Mouse (Mus musculus) urinary bladder, postnatal 14 days (tissue): Measurements from ENCODE around the gene Ulk4.
A peak's percentile ranks its signal among the peaks of the same experiment; 100 is the strongest.

ENCODE experiments used
- DNase-seq: peaks from one replicate; pipeline ENCODE4 v3.0.0; 2021; ENCODE audit warnings: low spot score

The Ulk4 gene

DNA sequence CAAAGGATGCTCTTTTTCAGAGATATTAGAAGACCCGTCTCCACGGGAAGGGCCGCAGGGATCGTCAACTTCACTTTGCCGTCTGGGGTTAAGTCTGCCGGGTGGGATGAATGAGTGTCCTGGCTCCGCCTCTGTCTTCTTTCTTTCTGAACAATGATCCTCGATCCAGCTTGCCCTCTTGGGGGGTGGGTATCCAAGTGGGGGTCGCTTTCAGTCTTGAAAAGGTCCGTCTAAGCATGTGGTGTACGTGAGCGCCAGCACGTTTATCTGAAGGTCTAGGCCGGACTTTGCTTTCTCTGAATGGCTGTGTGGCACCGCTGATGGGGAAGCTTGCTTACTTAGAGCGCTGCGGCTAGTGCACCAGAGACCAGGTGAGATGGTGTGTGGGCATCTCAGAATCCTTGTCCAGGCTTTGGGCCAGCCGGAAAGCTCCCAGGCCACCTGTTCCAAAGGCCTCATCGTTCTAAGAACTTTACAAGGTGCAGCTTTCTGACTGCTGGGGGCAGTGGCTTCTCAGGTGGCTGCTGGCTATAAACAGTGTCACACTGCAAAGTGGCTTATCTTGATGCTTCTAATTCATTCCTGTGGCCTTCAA is 23.1 kb upstream of the Ulk4 start:
- no peak for DNase-seq

DNA sequence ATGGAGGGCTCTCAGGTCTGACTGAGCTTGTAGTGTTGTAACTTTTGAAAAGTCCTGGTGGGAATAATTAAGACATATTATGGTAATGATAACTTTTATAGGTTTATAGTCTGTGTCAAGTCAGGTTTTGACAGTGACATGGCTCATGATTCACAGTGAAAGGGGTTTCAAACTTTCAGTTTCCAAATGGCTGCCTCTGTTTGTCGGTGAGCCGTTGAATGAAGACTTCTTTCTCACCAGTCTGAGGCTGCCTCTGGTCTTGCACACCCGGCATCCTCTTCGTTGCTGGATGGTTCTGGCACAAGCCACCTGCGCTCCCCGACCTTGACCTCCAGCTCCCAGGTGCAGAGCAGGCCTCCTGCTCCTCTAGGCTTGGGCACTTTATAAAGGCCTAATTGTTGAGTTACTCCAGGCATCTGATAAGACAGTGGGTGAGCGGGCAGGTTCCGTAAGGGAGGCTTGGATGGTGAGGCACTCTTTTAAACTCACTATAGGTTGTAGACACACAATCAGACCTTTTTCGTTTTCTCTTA is 22.3 kb upstream of the Ulk4 start:
- no peak for DNase-seq

DNA sequence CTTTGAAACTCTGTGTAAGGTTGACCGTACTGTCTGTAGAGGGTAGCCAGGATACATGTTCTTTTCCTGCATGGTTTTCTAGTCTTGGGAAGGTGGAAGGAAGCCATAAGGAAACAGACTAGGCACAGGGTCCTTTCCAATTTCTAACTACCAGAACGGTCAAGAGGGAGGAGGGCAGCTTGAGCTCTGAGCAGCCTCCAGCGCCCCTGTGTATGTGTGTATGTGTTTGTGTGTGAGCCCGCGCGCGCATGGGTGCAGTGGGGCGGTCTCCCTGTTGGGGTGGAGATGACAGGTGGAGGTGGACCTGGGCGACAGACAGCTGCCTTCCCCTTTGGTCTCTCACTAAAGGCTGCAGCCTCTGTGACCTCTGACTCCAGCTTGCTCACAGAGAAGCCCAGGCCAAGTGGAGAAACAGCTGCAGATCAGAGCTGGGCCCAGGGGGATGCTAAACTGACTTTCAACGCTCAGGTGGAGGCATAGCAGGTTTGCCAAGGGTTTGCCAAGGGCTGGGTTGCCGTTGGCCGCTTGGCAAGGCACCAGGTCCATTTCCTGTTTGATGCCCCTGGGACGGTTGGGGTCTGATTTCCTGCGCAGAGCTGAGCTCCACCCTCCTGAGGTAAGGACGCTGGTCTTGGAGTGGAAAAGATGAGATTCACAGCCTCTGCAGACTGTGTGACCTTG is 21.6 kb upstream of the Ulk4 start:
- no peak for DNase-seq

DNA sequence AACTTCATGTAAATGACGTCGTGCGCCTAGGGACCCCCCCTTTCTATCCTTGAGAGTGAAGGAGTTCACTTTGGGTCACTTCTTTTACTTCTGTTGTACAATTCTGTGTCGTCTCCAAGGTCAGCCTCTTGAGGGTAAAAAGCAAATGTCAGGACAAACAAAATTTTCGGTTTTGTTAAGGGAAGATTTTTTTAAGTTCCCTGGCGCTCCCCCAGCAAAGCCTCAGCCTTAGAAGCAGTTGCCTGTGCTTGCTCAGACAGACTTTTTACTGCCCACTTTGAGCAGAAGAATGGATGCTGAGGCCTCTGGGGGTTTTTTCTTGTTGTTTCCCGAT is 21.0 kb upstream of the Ulk4 start:
- DNase-seq, result no peak

DNA sequence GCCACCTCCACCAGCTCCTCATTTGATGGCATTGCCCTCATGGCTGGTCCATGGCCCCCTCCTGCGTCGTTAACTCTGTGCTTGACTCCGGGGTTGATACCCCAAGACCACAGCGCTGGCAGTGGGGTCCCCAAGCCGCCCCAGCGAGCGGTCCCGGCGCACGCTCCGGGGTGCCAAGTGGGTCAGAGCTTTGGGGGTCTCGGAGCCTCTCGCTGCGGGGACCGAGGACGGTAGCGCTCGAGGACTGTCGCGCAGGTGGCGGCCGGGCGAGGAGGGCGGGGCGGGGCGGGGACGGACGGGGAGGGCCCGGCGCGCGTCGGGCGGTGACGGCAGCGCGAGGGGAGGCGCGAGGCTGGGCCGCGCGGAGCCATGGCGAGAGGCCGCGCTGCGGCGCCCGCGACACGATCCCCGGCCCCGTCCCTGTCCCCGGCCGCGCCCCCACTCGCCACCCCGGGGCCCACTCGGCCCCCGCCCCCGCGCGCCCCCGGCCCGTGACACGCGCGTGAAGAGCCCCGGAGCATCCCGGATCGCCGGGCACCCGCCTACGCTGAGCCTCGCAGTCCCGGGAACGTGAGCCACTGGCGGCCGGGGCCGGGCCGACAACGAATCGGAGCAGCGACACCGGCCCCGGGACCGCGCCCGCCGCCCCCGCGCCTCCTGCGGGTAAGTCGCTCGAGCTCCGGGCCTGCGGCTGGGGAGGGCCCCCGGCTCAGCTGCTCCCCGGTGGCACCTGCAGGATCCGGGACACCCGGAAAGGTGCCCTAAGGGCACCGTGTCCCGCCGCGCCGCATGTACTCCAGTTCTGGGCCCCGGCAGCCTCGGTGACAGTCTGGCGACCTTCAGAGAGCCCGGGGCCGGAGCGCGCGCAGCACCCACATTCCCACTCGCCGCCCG is 20.4 kb upstream of the Ulk4 start, which contains the start of gene Trak1:
Gene Trak1, plus strand, starts transcription at position 332 of the 894 bp plus-strand sequence.
- DNase-seq, result peak; percentile 67

DNA sequence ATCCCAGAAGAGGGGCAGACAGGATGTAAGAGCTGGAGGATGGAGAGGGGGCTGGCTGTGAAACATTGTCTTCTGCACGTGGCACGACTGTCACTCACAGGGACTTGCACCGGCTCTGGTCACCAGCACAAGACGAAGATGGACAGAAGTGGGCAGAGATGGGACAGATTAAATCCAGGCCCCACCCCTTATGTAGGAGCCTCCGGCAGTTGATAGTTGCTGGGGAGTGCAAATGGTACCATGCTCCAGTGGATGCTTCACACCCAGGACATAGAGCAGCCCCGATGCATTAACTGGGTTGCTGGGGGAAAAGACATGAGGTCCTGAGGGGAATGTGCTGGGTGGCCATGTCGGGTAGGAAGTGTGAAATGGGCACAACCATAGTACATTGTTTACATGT is 18.2 kb upstream of the Ulk4 start:
- DNase-seq, result no peak

DNA sequence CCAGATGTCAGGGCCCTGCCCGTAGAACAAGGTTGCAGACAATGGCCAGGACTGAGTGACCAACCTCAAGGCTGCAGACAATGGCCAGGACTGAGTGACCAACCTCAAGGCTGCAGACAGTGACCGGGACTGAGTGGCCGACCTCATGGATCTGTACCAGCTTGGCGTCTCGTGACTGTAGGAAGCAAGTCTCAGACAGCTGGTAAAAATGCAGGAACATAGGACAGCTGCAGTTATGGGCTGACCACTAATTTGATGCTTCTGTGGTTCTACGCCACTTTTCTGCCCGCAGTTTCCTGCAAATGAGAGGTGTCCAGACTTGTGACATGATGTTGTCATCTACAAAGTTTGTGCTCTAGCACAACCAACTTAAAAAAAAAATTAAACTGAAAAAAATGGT is 16.2 kb upstream of the Ulk4 start:
- no peak for DNase-seq

DNA sequence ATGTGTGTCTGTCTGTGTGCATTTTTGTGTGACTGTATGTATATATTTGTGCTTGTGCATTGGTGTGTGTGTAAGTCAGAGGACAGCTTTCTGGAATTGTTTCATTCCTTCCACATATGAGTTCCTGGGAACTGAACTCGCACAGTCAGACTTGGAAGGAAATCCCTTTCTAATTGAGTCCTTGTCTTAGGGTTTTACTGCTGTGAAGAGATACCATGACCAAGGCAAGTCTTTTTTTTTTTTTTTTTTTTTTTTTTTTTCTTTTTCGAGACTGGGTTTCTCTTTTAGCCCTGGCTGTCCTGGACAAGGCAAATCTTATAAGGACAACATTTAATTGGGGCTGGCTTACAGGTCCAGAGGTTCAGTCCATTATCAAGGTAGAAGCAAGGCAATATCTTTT is 14.3 kb upstream of the Ulk4 start:
- no peak for DNase-seq

DNA sequence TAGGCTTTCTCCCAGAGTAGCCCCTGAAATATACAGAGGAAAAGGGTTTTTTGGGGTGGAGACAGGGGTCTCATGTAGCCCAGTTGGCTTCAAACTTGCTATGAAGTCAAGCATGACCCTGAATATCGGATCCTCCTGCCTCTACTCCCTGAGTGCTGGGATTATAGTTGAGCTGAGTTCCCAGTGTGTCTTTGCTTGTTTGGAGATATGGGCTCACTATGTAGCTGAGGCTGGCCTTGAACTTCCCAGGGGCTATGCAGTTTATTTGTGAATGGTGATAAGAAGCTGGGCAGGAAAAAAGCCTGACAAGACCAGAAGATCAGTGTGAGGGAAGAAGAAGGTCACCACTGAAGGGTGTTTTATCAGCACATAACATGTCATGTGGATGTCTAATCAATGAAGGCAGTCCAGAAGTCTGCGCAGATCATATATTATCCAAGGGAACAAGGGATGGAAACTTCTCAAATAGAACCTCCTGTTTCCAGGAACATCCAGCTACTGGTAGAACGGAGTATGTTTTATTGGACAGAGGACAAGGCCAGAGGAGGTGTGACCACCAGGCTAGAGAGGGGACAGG is 9.4 kb upstream of the Ulk4 start:
- DNase-seq, result no peak

DNA sequence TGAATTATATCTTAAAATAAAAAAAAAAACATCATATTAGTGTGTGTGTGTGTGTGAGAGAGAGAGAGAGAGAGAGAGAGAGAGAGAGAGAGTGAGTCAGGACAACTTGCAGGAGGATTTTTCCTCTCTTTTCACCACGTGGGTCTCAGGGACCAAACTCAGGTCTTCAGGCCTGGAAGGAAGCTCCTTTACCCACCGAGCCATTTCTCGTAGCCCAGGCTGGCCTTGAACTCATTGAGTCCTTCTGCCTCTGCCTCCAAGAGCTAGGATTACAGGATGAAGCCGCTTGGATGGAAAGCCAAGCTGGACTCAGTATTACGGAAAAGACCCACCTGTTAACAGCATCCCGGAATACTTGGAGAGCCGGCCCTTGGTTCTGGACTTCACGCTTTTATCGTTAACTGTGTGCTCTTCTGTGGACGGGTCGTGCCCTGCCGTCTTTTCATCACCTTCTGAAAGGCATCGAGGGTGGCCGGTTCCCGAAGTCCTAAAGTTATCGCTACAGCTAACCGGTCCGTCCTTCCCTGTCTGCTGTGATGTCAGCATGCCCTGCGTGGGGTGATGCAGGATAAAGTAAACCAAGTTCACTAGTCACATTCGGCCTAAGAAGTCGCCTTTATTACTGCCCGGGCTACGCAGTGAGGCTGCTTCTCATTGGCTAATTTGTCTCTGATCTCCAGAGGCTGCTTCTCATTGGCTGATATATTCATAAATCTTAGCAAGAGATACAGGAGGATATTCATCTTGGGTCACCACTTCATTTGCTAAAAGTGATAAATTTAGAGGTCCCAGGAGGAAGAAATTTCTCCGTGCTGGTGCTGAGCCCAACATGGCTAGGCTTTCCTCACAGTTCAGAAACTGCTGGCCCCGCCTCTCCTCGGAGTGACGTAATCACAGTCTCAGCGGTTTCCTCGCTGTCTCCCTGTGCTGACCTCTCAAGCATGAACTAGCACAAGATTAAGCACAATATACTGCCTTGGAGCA is 8.6 kb upstream of the Ulk4 start:
- DNase-seq, result peak; percentile 73

DNA sequence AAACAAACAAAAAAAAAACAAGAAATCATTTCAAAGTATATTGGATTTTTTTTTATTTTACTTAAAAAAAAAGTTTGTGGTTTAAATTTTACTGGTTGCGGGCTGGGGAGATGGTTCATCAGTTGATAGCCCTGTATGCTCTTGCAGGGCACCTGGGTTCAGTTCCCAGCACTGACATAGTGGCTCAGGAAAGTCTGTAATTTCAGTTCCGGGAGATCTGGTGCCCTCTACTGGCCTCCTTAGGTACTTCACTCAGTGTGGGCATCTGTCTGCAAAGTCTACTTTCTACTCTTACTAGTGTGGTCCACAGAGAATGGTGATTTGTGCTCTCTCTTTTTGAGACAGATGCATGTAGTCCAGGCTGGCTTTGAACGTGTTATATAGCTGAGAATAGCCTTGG is 7.4 kb upstream of the Ulk4 start:
- DNase-seq, result no peak

DNA sequence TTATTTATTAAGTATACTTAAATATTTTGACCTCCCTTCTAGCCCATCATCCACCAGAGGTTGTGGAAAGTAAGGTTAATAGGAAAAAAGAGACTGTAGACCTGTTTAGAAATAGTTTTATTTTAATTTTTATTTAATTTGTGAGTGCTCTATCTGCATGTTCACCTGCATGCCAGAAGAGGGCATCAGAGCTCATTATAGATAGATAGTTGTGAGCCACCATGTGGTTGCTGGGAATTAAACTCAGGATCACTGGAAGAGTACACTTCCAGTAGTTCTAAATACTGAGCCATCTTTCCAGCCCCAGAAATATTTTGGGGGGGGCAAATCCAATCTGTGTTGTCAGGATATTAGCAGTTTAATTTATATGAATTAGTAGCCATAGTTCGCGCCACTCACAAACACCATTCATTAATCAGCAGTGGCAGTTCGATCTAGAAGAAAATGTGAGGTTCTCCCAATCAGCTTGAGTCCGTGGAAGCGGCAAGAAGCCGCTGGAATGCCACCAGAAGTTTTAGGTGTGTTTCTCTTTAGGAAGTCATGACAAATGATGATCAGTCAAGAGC is 6.7 kb upstream of the Ulk4 start:
- no peak for DNase-seq

DNA sequence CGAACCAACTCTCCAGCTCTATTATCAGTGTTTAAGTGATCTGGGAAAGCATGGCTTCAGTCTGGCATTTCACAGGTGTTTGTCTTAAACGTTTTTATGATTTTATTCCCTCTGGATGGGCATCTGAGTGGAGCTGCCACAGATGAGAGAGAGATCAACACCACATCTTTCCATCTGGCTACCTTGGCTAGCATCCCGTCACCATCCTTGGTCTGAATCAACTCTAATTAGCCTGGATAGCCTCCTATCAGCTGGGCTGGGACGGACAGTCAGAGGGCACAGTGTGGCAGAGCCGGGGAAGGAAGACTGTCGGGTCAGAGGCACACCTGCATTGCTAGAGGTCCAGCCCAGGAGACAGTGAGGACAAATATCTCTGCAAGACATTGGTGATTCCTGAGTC is 4.9 kb upstream of the Ulk4 start:
- DNase-seq, result no peak

DNA sequence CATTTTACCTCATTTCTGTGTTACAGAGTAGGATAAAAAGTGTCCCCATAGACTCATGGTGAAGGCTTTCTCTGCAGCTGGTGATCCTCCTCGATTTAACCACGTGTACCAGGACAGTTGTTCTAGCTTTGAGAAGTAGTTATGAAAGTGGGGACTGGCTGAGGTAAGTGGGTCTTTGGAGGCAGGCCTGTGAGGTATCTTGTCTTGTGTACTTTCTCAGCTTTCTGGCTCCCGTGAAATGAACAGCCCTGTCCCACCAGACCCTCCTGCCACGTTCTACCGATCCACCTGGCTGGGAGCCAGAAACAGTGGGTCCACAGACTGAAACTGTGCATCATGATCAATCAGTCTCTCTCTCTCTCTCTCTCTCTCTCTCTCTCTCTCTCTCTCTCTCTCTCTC is 2.2 kb upstream of the Ulk4 start:
- DNase-seq, result no peak

DNA sequence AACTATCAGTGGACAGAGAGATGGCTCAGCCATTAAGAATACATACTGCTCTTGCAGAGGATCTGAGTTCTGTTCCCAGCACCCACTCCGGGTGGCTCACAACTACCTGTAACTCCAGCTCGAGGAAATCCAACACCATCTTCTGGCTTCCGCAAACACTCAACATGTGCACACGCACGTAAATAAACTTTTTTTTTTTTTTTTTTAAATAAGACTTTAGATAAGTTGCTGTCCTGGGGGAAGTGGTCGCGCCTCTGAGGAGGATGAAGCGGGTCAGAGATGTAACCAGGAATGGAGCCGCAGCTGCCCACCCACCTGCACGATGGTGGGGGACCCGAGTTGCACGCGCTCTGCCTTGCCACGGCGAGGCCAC is 266 bp downstream of the Ulk4 start:
- DNase-seq, result no peak

DNA sequence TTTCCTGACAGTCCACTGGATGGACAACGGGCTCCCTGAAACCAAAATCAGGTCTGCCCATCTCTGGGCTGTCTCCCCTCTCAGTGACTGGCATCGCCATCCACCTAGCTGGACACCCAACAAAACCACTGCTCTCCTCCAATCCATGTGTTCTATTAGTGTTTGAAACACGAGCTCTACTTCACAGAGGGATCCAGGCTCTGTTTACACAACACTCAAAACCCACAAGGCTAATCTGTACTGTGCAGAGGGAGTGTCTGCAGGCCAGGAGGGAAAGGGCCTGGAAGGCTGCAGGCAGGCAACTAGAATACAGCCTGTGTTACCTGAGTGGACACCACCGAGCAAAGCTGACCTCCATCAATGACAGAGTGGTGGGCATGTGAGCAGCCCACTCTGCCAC is 5.4 kb downstream of the Ulk4 start:
- no peak for DNase-seq

DNA sequence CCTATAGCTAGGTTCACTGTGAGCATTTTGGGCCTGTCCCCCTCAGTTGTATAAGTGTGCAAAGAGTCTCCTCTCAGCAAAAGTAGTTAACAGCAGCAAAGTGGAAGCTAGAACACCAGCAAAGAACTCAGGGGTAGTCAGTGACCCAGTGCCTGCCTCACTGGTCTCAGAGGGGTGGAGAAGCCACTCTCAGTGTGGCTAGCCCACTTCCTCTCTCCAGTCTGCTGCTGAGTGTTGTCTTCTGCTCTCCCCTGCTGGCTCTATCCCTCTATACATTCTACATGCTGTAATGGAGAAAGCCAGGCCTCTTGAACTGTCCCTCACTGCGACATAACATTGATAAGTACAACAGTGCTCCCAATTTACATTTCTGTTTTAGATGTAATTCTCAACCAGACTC is 5.8 kb downstream of the Ulk4 start:
- DNase-seq, result no peak

DNA sequence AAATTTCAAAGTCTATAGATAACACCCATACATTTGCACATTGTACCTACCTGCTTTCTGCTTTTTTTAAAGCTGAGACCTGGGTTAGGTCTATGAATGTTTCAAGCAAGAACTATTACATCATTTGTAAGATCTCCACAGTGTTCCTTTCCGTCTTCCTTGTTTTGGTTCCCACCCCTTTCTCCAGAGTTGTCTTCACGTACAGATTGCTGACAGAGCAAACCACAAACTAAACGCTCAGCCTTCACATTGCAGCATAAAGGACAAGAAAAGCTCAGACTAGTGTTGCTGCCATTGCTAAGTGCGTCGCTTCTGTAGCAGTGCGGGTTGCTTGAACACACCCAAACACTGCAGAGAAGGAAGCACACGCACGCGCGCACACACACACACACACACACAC is 11.7 kb downstream of the Ulk4 start:
- no peak for DNase-seq

DNA sequence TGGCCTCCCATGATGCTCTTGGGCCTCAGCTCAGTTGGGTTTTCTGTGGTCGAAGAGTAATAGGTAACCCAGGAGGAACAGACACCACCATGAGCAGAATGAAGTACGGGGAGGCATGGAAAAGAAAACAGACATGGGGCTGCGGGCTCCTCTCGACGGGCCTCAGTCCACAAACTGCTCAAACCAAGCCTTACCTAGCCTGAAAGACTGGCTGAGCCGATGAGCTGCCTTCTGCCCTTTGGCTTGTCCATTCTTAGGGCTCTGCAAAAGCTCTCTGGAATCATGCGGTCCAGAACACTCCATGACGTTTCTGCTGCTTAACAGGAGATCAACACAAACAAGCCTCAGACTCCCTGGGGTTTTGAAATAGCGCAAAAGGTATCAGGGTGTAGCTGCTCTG is 19.9 kb downstream of the Ulk4 start:
- DNase-seq, result peak; percentile 1

DNA sequence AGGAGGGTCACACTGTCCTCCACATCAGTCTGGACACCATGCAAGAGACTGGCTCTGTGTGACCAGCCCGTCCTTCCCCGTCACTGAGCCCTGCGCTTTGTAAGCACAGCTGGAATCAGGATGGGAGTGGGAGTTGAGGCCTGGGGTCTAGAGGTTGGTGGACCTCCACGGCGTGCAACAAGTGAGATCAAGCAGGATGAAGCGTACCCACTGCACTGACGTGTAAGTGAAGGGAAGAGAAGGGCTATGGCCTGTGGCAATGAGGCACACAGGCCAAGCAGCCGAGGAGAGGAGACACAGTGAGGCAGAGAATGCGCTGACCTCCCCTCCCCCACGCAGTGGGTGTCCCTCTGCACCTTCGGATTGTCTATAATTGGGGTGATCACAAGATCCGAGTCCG is 22.2 kb downstream of the Ulk4 start:
- peak; percentile 1 for DNase-seq

DNA sequence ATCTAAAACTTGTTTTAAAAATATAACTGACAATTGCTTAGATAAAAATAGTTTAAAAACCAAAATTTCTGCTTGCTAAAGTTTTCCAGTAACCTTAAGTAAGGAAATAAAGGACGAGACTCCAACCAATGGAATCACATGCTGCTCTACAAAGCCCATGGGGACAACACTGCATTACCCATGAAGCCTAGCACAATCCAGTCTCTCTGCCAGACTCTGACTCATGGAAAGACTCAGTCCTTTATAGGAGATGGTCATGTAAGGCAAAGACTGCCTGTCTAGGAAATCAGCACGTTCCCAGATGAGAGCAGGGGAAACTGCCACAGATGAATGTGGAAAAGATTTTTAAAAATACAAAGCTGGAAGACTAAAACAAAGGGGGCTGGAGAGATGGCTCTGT is 23.0 kb downstream of the Ulk4 start:
- DNase-seq, result peak; percentile 18
